Mouse (Mus musculus) adrenal gland, postnatal 10 days (tissue): ENCODE results near the gene Nfkbie. TPM values are rescaled to one million over a fixed set of nuclear protein-coding genes. Genes with fewer than 3 reads are reported as not detected.

Experiments
- DNase-seq: peaks from one replicate; pipeline ENCODE4 v3.0.0; 2021; ENCODE audit warnings: mixed read lengths
- total RNA-seq, 2 experiments: library from RNA; stranded (reverse); gene quantifications; 2 replicates each; pipeline ENCODE4 v1.2.3; 2021

Gene Nfkbie
- total RNA-seq, 2 experiments from 2014 or later = 4.4 to 6.2 TPM

GRCm38 (mm10) chr17:45598376-45598775, 42.9 kb downstream of the Nfkbie start:
- DNase-seq = peak; percentile 25

DNA sequence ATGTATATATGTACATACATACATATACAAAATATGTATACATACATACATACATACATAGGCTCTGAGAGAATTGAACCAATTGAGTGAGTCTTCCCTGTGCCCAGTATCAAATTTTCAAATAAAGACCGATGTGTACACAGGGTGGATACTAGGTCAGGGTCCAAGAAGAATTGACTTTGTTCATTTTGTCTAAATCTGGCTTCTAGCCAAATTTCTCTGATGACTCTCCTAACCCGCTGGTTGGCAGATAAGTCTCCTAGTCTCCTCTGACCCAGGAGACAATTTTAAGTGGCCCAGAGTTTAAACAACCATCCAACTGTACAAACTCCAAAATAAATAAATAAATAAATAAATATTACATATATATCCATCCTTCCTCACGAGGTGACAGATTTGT, 43.4 kb downstream of the Nfkbie start:
- no peak for DNase-seq

DNA sequence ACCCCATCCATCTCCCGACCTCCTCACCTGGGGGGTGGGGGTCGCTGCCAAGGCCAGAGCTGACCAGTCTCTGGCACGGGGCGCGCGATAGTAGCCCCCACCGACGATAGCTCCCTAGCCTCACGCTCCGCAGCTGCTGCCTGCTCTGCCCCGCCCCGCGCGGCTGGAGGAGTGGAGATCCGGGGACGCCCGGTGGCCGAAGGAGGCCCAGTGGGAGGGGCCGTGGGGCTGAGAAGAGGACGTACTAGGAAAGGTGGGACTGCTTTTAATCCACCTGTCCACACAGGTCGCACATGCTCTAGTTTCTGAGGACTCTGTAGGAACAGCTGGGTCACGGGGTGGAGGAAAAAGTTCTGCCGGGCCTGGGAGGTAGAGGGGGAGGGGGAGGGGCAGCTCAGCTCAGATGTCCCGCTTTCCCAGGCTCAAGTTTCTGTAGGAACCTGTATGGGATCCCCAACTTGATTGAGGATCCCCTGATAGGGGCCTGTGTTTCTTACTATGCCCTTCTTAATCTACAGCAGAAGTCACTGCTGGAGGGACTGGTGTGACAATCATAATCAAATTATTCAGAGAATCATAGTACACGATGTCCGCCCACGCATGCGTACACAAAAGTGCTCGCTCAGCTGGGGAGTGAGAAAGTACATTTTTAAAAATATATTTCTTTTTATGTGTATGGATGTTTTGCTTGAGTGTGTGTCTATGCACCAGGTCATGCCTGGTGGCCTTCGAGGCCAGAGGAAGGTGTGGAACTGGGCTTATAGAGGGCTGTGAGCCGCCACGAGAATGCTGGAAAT, 44.1 kb downstream of the Nfkbie start, which contains the start of gene Slc29a1:
Slc29a1 (minus strand) TSS at position 161 of the 797 bp plus-strand sequence.
- peak; percentile 80 for DNase-seq

DNA sequence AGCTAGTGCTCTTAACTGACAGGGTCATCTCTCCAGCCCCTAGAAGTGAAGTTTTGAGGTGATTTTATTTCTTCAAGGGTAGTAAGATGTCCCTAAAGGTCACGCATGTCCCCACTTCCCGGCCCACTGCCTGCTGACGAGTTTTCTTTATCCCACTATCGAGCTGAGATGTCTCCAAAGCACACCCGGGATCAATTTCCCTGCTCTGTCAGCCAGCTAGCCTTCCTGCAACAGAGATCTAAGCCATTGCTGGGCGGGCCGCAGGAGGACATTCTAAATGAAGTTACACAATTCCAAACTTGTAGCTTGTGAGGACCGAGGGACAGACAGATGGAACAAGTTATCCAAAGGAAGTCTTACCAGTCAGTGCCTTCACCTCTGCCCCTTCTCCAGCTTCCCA, 44.8 kb downstream of the Nfkbie start:
- DNase-seq = no peak

DNA sequence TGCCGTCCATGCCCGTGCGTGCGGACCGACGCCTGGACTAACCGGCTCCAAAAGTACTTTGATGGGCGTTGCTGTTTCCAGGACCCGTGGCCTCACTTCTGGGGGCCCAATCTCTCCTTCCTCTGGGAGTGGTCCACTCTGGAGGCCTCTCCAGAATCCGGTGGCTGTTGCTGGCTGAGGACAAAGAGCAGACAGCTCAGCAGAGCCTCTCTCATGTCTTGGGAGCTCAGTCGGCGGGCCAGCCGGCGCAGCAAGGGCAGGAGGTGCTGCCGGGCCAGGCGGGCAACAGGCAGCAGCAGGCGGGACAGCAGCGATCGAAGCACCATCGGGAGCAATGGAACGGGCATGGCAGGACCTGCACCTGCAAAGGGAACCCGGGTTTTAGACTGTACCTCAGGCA, 45.8 kb downstream of the Nfkbie start:
- DNase-seq = no peak

GRCm38 (mm10) chr17:45601877-45602304, 46.4 kb downstream of the Nfkbie start, which contains the start of gene Mymx:
Gene Mymx (minus strand): TSS chr17:45602102.
- DNase-seq = no peak

DNA sequence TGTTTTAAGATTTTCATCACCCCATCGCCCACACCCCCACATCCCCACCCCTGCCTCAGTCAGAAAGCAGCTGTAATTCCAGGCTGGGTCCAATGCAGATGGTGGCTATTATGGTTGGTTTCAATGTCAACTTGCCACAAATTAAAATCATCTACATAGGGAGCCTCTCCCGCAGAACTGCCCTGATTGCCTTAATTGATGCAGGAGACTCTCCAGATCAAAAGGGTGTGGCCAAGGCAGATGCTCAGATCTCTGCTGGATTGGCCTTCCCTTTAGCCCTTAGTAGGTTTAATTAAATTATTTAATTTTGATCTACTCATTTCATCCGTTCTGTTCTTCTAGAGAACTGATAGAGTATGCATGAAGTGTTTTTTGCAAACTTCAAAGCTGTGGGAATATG, 47.5 kb downstream of the Nfkbie start:
- no peak for DNase-seq

DNA sequence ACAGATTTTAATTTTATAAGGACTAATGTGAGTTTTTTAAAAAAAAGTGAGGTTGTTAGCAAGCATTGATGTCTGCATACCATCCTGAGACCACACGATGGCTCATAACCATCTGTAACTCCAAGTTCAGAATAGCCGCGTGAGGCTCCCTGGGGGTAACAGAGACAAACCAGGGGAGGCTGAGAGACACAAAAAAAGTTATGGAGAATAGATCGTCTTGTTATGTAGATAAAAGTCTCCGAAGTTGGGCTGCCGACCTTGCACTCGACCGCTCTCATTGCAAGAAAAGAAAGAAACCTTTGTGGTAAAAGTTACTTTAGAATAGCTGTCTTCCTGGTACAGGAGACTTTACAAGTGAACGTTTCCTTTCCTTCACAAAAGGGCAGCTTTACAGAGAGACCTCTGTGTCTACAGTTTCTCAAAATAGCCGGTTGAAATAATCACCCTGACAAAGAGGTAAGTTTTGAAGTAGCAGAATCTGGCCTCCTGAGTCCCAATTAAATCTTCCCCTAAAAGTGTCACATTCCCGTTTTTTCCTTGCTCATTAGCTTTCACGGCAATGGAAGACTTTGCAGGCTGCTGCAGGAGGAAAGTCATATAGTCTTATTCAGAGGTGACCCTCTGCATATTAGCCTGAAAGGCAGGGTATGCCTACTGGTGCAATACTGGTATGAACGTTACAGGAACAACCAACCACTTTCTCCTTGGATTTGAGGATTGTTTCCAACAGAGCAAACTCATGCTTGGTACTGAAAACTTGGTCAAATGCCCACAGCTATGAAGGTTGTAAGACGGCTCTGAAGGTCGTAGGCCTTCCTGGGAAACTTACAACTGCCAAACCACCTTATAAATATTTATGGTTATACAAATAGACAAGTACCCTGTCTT, 51.7 kb downstream of the Nfkbie start:
- DNase-seq = no peak

DNA sequence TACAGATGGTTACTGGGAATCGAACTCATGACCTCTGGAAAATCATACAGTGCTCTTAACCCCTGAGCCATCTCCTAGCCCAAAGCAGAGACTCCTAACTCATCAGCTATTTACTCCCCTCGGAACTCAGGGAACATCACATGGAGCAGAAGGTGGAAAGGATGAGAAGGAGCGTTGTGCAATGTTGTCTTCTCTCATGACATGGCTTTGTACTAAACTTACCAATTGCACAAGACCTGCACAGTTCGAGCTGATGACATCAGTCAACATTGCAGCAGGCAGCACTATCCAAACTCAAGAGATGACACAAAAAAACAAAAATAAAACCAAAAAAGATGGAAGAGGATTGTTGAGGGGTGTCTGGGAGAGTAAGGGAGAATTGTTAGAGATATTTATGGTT, 52.9 kb downstream of the Nfkbie start:
- DNase-seq = no peak

- peak; percentile 34 for DNase-seq
Measured at GRCm38 (mm10) chr17:45610144-45610866, 54.8 kb downstream of the Nfkbie start.

DNA sequence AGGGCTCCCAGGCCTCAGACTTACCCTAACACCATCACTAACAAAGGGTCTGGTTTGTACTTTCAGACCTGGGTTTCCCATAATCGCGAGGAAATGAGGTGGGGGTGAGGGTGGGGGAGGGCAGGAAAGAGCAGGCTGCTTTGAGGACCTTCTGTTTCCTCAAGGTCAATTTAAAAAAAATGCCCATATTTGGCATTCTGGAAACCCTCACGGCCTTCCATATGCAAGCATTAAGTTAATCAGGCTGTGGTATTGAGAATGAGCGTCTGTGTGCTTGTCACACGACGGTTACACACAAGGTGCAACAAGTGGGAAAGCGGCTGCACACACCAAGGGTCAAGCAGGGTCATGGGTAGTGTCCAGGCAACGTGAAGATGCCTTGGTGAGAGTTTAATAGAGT, 56.5 kb downstream of the Nfkbie start:
- no peak for DNase-seq

Other genes with a start within 250 kb of the Nfkbie start
- 10 to 100 TPM; 40.0 to 40.9 TPM for gene Cdc5l, start 122.0 kb upstream of the Nfkbie start, total RNA-seq
- under 1 TPM in 1 of 2 experiments, not detected in 1; 0.48 TPM for gene Spats1, start 80.3 kb upstream of the Nfkbie start, total RNA-seq
- gene Aars2, start 48.9 kb upstream of the Nfkbie start, total RNA-seq = 10 to 100 TPM; 17.6 to 22.6 TPM
- not detected for gene Tcte1, start 32.3 kb upstream of the Nfkbie start, total RNA-seq
- gene Tmem151b, start 6.0 kb upstream of the Nfkbie start, total RNA-seq = 1 to 10 TPM; 1.2 to 3.1 TPM
- 10 to 100 TPM; 65.9 TPM for gene Slc35b2, start 8.2 kb downstream of the Nfkbie start, total RNA-seq
- gene Hsp90ab1, start 17.6 kb downstream of the Nfkbie start, total RNA-seq = 1,000 to 10,000 TPM; 1,111 to 1,198 TPM
- gene Slc29a1, start 43.9 kb downstream of the Nfkbie start, total RNA-seq = 100 to 1,000 TPM; 130 to 145 TPM
- gene Mymx, start 46.4 kb downstream of the Nfkbie start, total RNA-seq = 1 to 10 TPM in 1 of 2 experiments, under 1 TPM in 1; 0.57 to 1.9 TPM
- under 1 TPM in 1 of 2 experiments, not detected in 1; 0.63 TPM for gene Capn11, start 103.6 kb downstream of the Nfkbie start, total RNA-seq
- 100 to 1,000 TPM; 131 to 137 TPM for gene Mrpl14, start 130.6 kb downstream of the Nfkbie start, total RNA-seq
- 10 to 100 TPM; 44.9 to 56.8 TPM for gene Tmem63b, start 131.2 kb downstream of the Nfkbie start, total RNA-seq
- gene 1600014C23Rik, start 178.1 kb downstream of the Nfkbie start, total RNA-seq = not detected